28 mouse cellular contexts compared by ENCODE assay signal in genomic region chr11:60187070-60187469, GRCm38 (mm10). TPM values are rescaled to one million over a fixed set of nuclear protein-coding genes. Genes with fewer than 3 reads are reported as not detected.
DNase-seq lines count a peak whose midpoint lies in the region; ATAC-seq and TF ChIP-seq lines count a peak whose summit lies in the region.
"Had no signal": no experiment of that assay in that cellular context is flagged by ENCODE, and none has a peak within 500 bp of the region (broad histone marks: within the 10 kb centered on the region; RNA-seq: fewer than 3 reads in every experiment).

No protein-coding gene starts in this region.

- intact Hi-C loops in left cerebral cortex, postnatal 4 days (cut with DNase I) = no loop called here

- no peaks in the 10 kb centered on the region for H3K9me3 ChIP-seq in forebrain, embryonic 13.5 days (replicated peaks)
- H3K9me3 ChIP-seq in forebrain, embryonic 16.5 days (ENCODE audit: control insufficient read depth, low read length) = no peaks in the 10 kb centered on the region
- no peaks in the 10 kb centered on the region for H3K9me3 ChIP-seq in limb, embryonic 10.5 days (replicated peaks)
- H3K9me3 ChIP-seq: forebrain, embryonic 15.5 days; liver, embryonic 12.5 days; neural tube, embryonic 15.5 days had no signal

- H3K4me3 ChIP-seq in cerebellum, adult 2 months (replicated peaks; ENCODE audit: insufficient read depth, low read depth, low read length) = no peak overlapping the region
- no peak overlapping the region for H3K4me3 ChIP-seq in forebrain, embryonic 13.5 days
- H3K4me3 ChIP-seq in forebrain, embryonic 16.5 days (replicated peaks; ENCODE audit: low read length) = no peak overlapping the region
- no peak overlapping the region for H3K4me3 ChIP-seq in limb, embryonic 10.5 days
- H3K4me3 ChIP-seq: forebrain, embryonic 15.5 days; gastrocnemius, adult 2 months; liver, embryonic 12.5 days; neural tube, embryonic 15.5 days had no signal

- no peak overlapping the region for H3K27ac ChIP-seq in cerebellum, adult 2 months (ENCODE audit: insufficient read depth, low read length)
- no peak overlapping the region for H3K27ac ChIP-seq in forebrain, embryonic 13.5 days
- H3K27ac ChIP-seq in forebrain, embryonic 16.5 days (ENCODE audit: low read length) = no peak overlapping the region
- H3K27ac ChIP-seq in limb, embryonic 10.5 days = peak overlapping the region; percentile 27; the same call in 1 of the 2 replicates
- H3K27ac ChIP-seq: gastrocnemius, adult 2 months; liver, embryonic 12.5 days had no signal

- WGBS in cerebellum, adult 2 months = 58% methylated on average over 11 of the region's 11 CpGs
- WGBS in forebrain, embryonic 13.5 days = 93% methylated on average over 11 of the region's 11 CpGs
- 86% methylated on average over 11 of the region's 11 CpGs for WGBS in forebrain, embryonic 16.5 days
- WGBS in limb, embryonic 10.5 days = 92% methylated on average over 11 of the region's 11 CpGs

- H3K36me3 ChIP-seq in forebrain, embryonic 13.5 days (ENCODE audit: poor library complexity, severe bottlenecking) = peaks cover 71% of the 10 kb centered on the region
- H3K36me3 ChIP-seq in forebrain, embryonic 16.5 days (ENCODE audit: control insufficient read depth, insufficient read depth) = peaks cover 22% of the 10 kb centered on the region
- H3K36me3 ChIP-seq in limb, embryonic 10.5 days = peaks cover 79% of the 10 kb centered on the region

- no peak overlapping the region for H3K4me2 ChIP-seq in forebrain, embryonic 13.5 days
- H3K4me2 ChIP-seq in forebrain, embryonic 16.5 days (ENCODE audit: low read length) = no peak overlapping the region
- H3K4me2 ChIP-seq: forebrain, embryonic 15.5 days; heart, embryonic 11.5 days; liver, embryonic 12.5 days; neural tube, embryonic 15.5 days had no signal

- H3K27me3 ChIP-seq in cerebellum, adult 2 months (ENCODE audit: control insufficient read depth, insufficient read depth, low read length) = no peaks in the 10 kb centered on the region
- H3K27me3 ChIP-seq in forebrain, embryonic 13.5 days = no peaks in the 10 kb centered on the region
- no peaks in the 10 kb centered on the region for H3K27me3 ChIP-seq in forebrain, embryonic 16.5 days (replicated peaks; ENCODE audit: control insufficient read depth, insufficient read depth, low read length)
- no peaks in the 10 kb centered on the region for H3K27me3 ChIP-seq in limb, embryonic 10.5 days (ENCODE audit: low read depth, poor library complexity, severe bottlenecking)
- H3K27me3 ChIP-seq: forebrain, embryonic 15.5 days; liver, embryonic 12.5 days; neural tube, embryonic 15.5 days; Patski had no signal

- no peak for ATAC-seq in forebrain, embryonic 13.5 days
- no peak for ATAC-seq in forebrain, embryonic 16.5 days
- ATAC-seq: forebrain, embryonic 15.5 days; intestine, embryonic 16.5 days; liver, embryonic 12.5 days; liver, postnatal 0 days; Patski had no signal

- no peak for TF ChIP-seq CTCF in cerebellum, adult 2 months (IDR thresholded peaks at IDR 0.05; ENCODE audit: borderline replicate concordance, insufficient read depth, low read depth, low read length)

- 0 out of 2 replicates have a peak overlapping the region, but pooled peaks have one; percentile 5 for H3K9ac ChIP-seq in forebrain, embryonic 13.5 days
- H3K9ac ChIP-seq in forebrain, embryonic 16.5 days (replicated peaks; ENCODE audit: low read depth, low read length) = no peak overlapping the region
- H3K9ac ChIP-seq: forebrain, embryonic 15.5 days; liver, embryonic 12.5 days; liver, postnatal 0 days; neural tube, embryonic 15.5 days had no signal

- TF ChIP-seq POLR2A in cerebellum, adult 2 months (IDR thresholded peaks at IDR 0.05; ENCODE audit: borderline replicate concordance, insufficient read depth, low read length) = no peak

- DNase-seq in cerebellum, adult 11-12 months = peak; percentile 48
- no peak for DNase-seq in cerebellum, adult 2 months
- peak; percentile 55 for DNase-seq in left cerebral cortex, postnatal 4 days
- no peak for DNase-seq in left cerebral cortex, adult 8-10 months (ENCODE audit: low spot score in 2 of 2)
- DNase-seq in limb, embryonic 10.5 days (ENCODE audit: low spot score) = no peak
- DNase-seq: adrenal gland, postnatal 25 days; cerebellum, adult 8-10 months; gastrocnemius, adult 2 months; gastrocnemius, postnatal 36 days; heart, adult 18-20 months; heart, postnatal 36 days; kidney, adult 8-10 months; kidney, postnatal 10 days; layer of hippocampus, adult 9-11 months; liver, postnatal 0 days; lung, postnatal 36 days; midbrain, embryonic 14.5 days; retina, postnatal 1 day; right cerebral cortex, postnatal 14 days; thymus, postnatal 14 days had no signal

- peaks cover 50% of the 10 kb centered on the region for H3K4me1 ChIP-seq in cerebellum, adult 2 months (ENCODE audit: control insufficient read depth, insufficient read depth, low read length)
- peaks cover 44% of the 10 kb centered on the region for H3K4me1 ChIP-seq in forebrain, embryonic 13.5 days
- peaks cover 45% of the 10 kb centered on the region for H3K4me1 ChIP-seq in forebrain, embryonic 16.5 days (replicated peaks; ENCODE audit: control insufficient read depth, insufficient read depth, low read length)
- H3K4me1 ChIP-seq in limb, embryonic 10.5 days = peaks cover 60% of the 10 kb centered on the region

RNA-seq across cellular contexts. Expression of gene Srebf1, which starts 35.3 kb away (rescaled TPM):
- 56.1 and 66.3 TPM in 2 replicates for polyA plus RNA-seq in cerebellum, adult 2 months (2012; rRNA removed)
- 52.1 and 56.7 TPM in 2 replicates for polyA plus RNA-seq in forebrain, embryonic 13.5 days (2015; fragmentation: Nextera tagmentation; extraction: Ambion mirVana)
- polyA plus RNA-seq in forebrain, embryonic 16.5 days (2015; fragmentation: Nextera tagmentation; extraction: Ambion mirVana) = 41.1 and 46.9 TPM in 2 replicates
- total RNA-seq in left cerebral cortex, postnatal 4 days (2021) = 10 to 100 TPM; 60.3 to 67.5 TPM
- total RNA-seq in left cerebral cortex, adult 8-10 months (2022) = 100 to 1,000 TPM in 2 of 4 experiments, 10 to 100 TPM in 2; 85.8 to 103 (median 100) TPM
- 56.2 and 56.6 TPM in 2 replicates for polyA plus RNA-seq in limb, embryonic 10.5 days (2016; fragmentation: Nextera tagmentation; extraction: Ambion mirVana)

Comparison
In these comparisons a context has a peak if more than half of its experiments do, and no peak if none do; other contexts are left out.
1. DNase-seq: peak in cerebellum, adult 11-12 months (single experiment) and left cerebral cortex, postnatal 4 days (single experiment); none in cerebellum, adult 2 months (0 of 2), left cerebral cortex, adult 8-10 months (0 of 2) and limb, embryonic 10.5 days (single experiment).